Mouse (Mus musculus): ENCODE results near the gene Prkra. TPM values are rescaled to one million over a fixed set of nuclear protein-coding genes. Genes with fewer than 3 reads are reported as not detected.

Prkra gene
- polyA plus RNA-seq, 1 experiment from 2014 or later, result 128 TPM

GRCm38 (mm10) chr2:76611996-76612395 is 35.8 kb downstream of the Prkra start:
- Histone ChIP-seq H3K9me3 (ENCODE audit: control insufficient read depth, low read length) (no peaks in the 10 kb centered on the region), H3K9ac (ENCODE audit: low read depth, low read length) (no peak overlapping the region), H3K36me3 (ENCODE audit: control insufficient read depth, insufficient read depth, low read length) (no peaks in the 10 kb centered on the region), H3K27me3 (ENCODE audit: control insufficient read depth, insufficient read depth, low read length) (no peaks in the 10 kb centered on the region), H3K4me1 (replicated peaks; ENCODE audit: control insufficient read depth, insufficient read depth, low read length) (no peaks in the 10 kb centered on the region), H3K27ac (ENCODE audit: low read depth, low read length) (no peak overlapping the region), H3K4me2 (replicated peaks; ENCODE audit: low read depth, low read length) (no peak overlapping the region), H3K4me3 (ENCODE audit: low read depth, low read length) (no peak overlapping the region)
- ATAC-seq (ENCODE audit: low FRiP score) (no peak), DNase-seq (ENCODE audit: low spot score) (no peak)
- 82% methylated on average over 3 of the region's 3 CpGs for WGBS

GRCm38 (mm10) chr2:76610326-76611104 is 37.3 kb downstream of the Prkra start:
- H3K9me3 ChIP-seq (ENCODE audit: control insufficient read depth, low read length), result no peaks in the 10 kb centered on the region
- H3K27me3 ChIP-seq (ENCODE audit: control insufficient read depth, insufficient read depth, low read length), result no peaks in the 10 kb centered on the region
- 87% methylated on average over 10 of the region's 10 CpGs for WGBS
- H3K4me2 ChIP-seq (replicated peaks; ENCODE audit: low read depth, low read length), result no peak overlapping the region
- DNase-seq (ENCODE audit: low spot score), result no peak
- H3K4me3 ChIP-seq (ENCODE audit: low read depth, low read length), result no peak overlapping the region
- H3K36me3 ChIP-seq (ENCODE audit: control insufficient read depth, insufficient read depth, low read length), result no peaks in the 10 kb centered on the region
- no peak overlapping the region for H3K27ac ChIP-seq (ENCODE audit: low read depth, low read length)
- ATAC-seq (ENCODE audit: low FRiP score), result no peak
- H3K9ac ChIP-seq (ENCODE audit: low read depth, low read length), result no peak overlapping the region
- H3K4me1 ChIP-seq (replicated peaks; ENCODE audit: control insufficient read depth, insufficient read depth, low read length), result no peaks in the 10 kb centered on the region

- no peaks in the 10 kb centered on the region for H3K9me3 ChIP-seq (ENCODE audit: control insufficient read depth, low read length)
- DNase-seq (ENCODE audit: low spot score) (no peak), ATAC-seq (ENCODE audit: low FRiP score) (no peak)
- H3K27ac ChIP-seq (ENCODE audit: low read depth, low read length), result no peak overlapping the region
- H3K4me3 ChIP-seq (ENCODE audit: low read depth, low read length), result no peak overlapping the region
- WGBS, result 90% methylated on average over 3 of the region's 3 CpGs
- H3K36me3 ChIP-seq (ENCODE audit: control insufficient read depth, insufficient read depth, low read length), result no peaks in the 10 kb centered on the region
- no peak overlapping the region for H3K9ac ChIP-seq (ENCODE audit: low read depth, low read length)
- H3K4me2 ChIP-seq (replicated peaks; ENCODE audit: low read depth, low read length), result no peak overlapping the region
- no peaks in the 10 kb centered on the region for H3K4me1 ChIP-seq (replicated peaks; ENCODE audit: control insufficient read depth, insufficient read depth, low read length)
- H3K27me3 ChIP-seq (ENCODE audit: control insufficient read depth, insufficient read depth, low read length), result no peaks in the 10 kb centered on the region
These were observed 41.1 kb downstream of the Prkra start for GRCm38 (mm10) chr2:76606704-76607103.

- 94% methylated on average over 1 of the region's 1 CpGs for WGBS
- Histone ChIP-seq H3K9me3 (ENCODE audit: control insufficient read depth, low read length) (no peaks in the 10 kb centered on the region), H3K27me3 (ENCODE audit: control insufficient read depth, insufficient read depth, low read length) (no peaks in the 10 kb centered on the region), H3K36me3 (ENCODE audit: control insufficient read depth, insufficient read depth, low read length) (no peaks in the 10 kb centered on the region), H3K4me1 (replicated peaks; ENCODE audit: control insufficient read depth, insufficient read depth, low read length) (no peaks in the 10 kb centered on the region), H3K4me3 (ENCODE audit: low read depth, low read length) (no peak overlapping the region), H3K27ac (ENCODE audit: low read depth, low read length) (no peak overlapping the region), H3K4me2 (replicated peaks; ENCODE audit: low read depth, low read length) (no peak overlapping the region), H3K9ac (ENCODE audit: low read depth, low read length) (no peak overlapping the region)
- DNase-seq (ENCODE audit: low spot score) (no peak), ATAC-seq (ENCODE audit: low FRiP score) (no peak)
These were observed 45.6 kb downstream of the Prkra start for GRCm38 (mm10) chr2:76602256-76602655.

- H3K4me3 ChIP-seq (ENCODE audit: low read depth, low read length), result no peak overlapping the region
- 0 out of 2 replicates have a peak, but pooled peaks cover 2% of the 10 kb centered on the region for H3K36me3 ChIP-seq (ENCODE audit: control insufficient read depth, insufficient read depth, low read length)
- WGBS, result 79% methylated on average over 5 of the region's 5 CpGs
- H3K9ac ChIP-seq (ENCODE audit: low read depth, low read length), result no peak overlapping the region
- H3K4me2 ChIP-seq (replicated peaks; ENCODE audit: low read depth, low read length), result no peak overlapping the region
- H3K9me3 ChIP-seq (ENCODE audit: control insufficient read depth, low read length), result no peaks in the 10 kb centered on the region
- H3K4me1 ChIP-seq (replicated peaks; ENCODE audit: control insufficient read depth, insufficient read depth, low read length), result no peaks in the 10 kb centered on the region
- DNase-seq (ENCODE audit: low spot score), result peak; percentile 20
- H3K27ac ChIP-seq (ENCODE audit: low read depth, low read length), result no peak overlapping the region
- H3K27me3 ChIP-seq (ENCODE audit: control insufficient read depth, insufficient read depth, low read length), result no peaks in the 10 kb centered on the region
- ATAC-seq (ENCODE audit: low FRiP score), result no peak
These were observed 48.6 kb downstream of the Prkra start for GRCm38 (mm10) chr2:76599214-76599613.

- WGBS, result 86% methylated on average over 11 of the region's 11 CpGs
- H3K9ac ChIP-seq (ENCODE audit: low read depth, low read length), result no peak overlapping the region
- no peak overlapping the region for H3K4me3 ChIP-seq (ENCODE audit: low read depth, low read length)
These were observed 50.3 kb downstream of the Prkra start for GRCm38 (mm10) chr2:76597521-76597920.

GRCm38 (mm10) chr2:76592401-76592924 is 55.4 kb downstream of the Prkra start:
- Histone ChIP-seq H3K27ac (ENCODE audit: low read depth, low read length) (no peak overlapping the region), H3K36me3 (ENCODE audit: control insufficient read depth, insufficient read depth, low read length) (0 out of 2 replicates have a peak, but pooled peaks cover 2% of the 10 kb centered on the region), H3K4me1 (replicated peaks; ENCODE audit: control insufficient read depth, insufficient read depth, low read length) (no peaks in the 10 kb centered on the region), H3K9me3 (ENCODE audit: control insufficient read depth, low read length) (no peaks in the 10 kb centered on the region), H3K9ac (ENCODE audit: low read depth, low read length) (no peak overlapping the region), H3K4me2 (replicated peaks; ENCODE audit: low read depth, low read length) (no peak overlapping the region), H3K27me3 (ENCODE audit: control insufficient read depth, insufficient read depth, low read length) (no peaks in the 10 kb centered on the region), H3K4me3 (ENCODE audit: low read depth, low read length) (no peak overlapping the region)
- DNase-seq (ENCODE audit: low spot score) (no peak), ATAC-seq (ENCODE audit: low FRiP score) (no peak)
- WGBS, result 85% methylated on average over 3 of the region's 3 CpGs

More at GRCm38 (mm10) chr2:76597521-76597920, 50.3 kb downstream of the Prkra start:
- H3K27ac ChIP-seq (ENCODE audit: low read depth, low read length), result no peak overlapping the region
- H3K36me3 ChIP-seq (ENCODE audit: control insufficient read depth, insufficient read depth, low read length), result 0 out of 2 replicates have a peak, but pooled peaks cover 2% of the 10 kb centered on the region
- no peaks in the 10 kb centered on the region for H3K27me3 ChIP-seq (ENCODE audit: control insufficient read depth, insufficient read depth, low read length)
- no peak overlapping the region for H3K4me2 ChIP-seq (replicated peaks; ENCODE audit: low read depth, low read length)
- DNase-seq (ENCODE audit: low spot score), result no peak
- no peaks in the 10 kb centered on the region for H3K9me3 ChIP-seq (ENCODE audit: control insufficient read depth, low read length)
- no peak for ATAC-seq (ENCODE audit: low FRiP score)
- no peaks in the 10 kb centered on the region for H3K4me1 ChIP-seq (replicated peaks; ENCODE audit: control insufficient read depth, insufficient read depth, low read length)

- no peak for DNase-seq (ENCODE audit: low spot score)
- no peak for ATAC-seq (ENCODE audit: low FRiP score)
- Histone ChIP-seq H3K4me3 (ENCODE audit: low read depth, low read length) (no peak overlapping the region), H3K36me3 (ENCODE audit: control insufficient read depth, insufficient read depth, low read length) (no peaks in the 10 kb centered on the region), H3K27ac (ENCODE audit: low read depth, low read length) (no peak overlapping the region), H3K9me3 (ENCODE audit: control insufficient read depth, low read length) (no peaks in the 10 kb centered on the region), H3K9ac (ENCODE audit: low read depth, low read length) (no peak overlapping the region), H3K4me1 (replicated peaks; ENCODE audit: control insufficient read depth, insufficient read depth, low read length) (no peaks in the 10 kb centered on the region), H3K27me3 (ENCODE audit: control insufficient read depth, insufficient read depth, low read length) (no peaks in the 10 kb centered on the region), H3K4me2 (replicated peaks; ENCODE audit: low read depth, low read length) (no peak overlapping the region)
- WGBS, result 89% methylated on average over 7 of the region's 7 CpGs
These were observed 57.6 kb downstream of the Prkra start for GRCm38 (mm10) chr2:76590221-76590620.

GRCm38 (mm10) chr2:76586906-76587305 is 60.9 kb downstream of the Prkra start:
- no peaks in the 10 kb centered on the region for H3K4me1 ChIP-seq (replicated peaks; ENCODE audit: control insufficient read depth, insufficient read depth, low read length)
- H3K4me3 ChIP-seq (ENCODE audit: low read depth, low read length), result no peak overlapping the region
- no peaks in the 10 kb centered on the region for H3K36me3 ChIP-seq (ENCODE audit: control insufficient read depth, insufficient read depth, low read length)
- ATAC-seq (ENCODE audit: low FRiP score) (no peak), DNase-seq (ENCODE audit: low spot score) (no peak)
- no peak overlapping the region for H3K4me2 ChIP-seq (replicated peaks; ENCODE audit: low read depth, low read length)
- no peak overlapping the region for H3K27ac ChIP-seq (ENCODE audit: low read depth, low read length)
- H3K27me3 ChIP-seq (ENCODE audit: control insufficient read depth, insufficient read depth, low read length), result no peaks in the 10 kb centered on the region
- no peaks in the 10 kb centered on the region for H3K9me3 ChIP-seq (ENCODE audit: control insufficient read depth, low read length)
- 80% methylated on average over 10 of the region's 10 CpGs for WGBS
- H3K9ac ChIP-seq (ENCODE audit: low read depth, low read length), result no peak overlapping the region

Measured in hindbrain, embryonic 11.5 days (tissue).